Mouse (Mus musculus): Measurements from ENCODE around the gene Prkg1. TPM values are rescaled to one million over a fixed set of nuclear protein-coding genes. Genes with fewer than 3 reads are reported as not detected.
A peak's percentile ranks its signal among the peaks of the same experiment; 100 is the strongest.

The Prkg1 gene
- polyA plus RNA-seq, 1 experiment, result 23.3 TPM

GRCm38 (mm10) chr19:31678324-31678723, 86.5 kb downstream of the Prkg1 start:
- peak; percentile 20; the same call in 1 of the 2 replicates for TF ChIP-seq CTCF (IDR thresholded peaks at IDR 0.05; ENCODE audit: borderline replicate concordance, insufficient read depth, low read length)
- no peak for TF ChIP-seq POLR2A (IDR thresholded peaks at IDR 0.05; ENCODE audit: low read depth, low read length)
- H3K4me1 ChIP-seq (ENCODE audit: control insufficient read depth, insufficient read depth, low read length), result no peaks in the 10 kb centered on the region
- no peak overlapping the region for H3K27ac ChIP-seq (ENCODE audit: insufficient read depth, low read length)
- H3K4me3 ChIP-seq (ENCODE audit: insufficient read depth, low read length), result no peak overlapping the region

DNA sequence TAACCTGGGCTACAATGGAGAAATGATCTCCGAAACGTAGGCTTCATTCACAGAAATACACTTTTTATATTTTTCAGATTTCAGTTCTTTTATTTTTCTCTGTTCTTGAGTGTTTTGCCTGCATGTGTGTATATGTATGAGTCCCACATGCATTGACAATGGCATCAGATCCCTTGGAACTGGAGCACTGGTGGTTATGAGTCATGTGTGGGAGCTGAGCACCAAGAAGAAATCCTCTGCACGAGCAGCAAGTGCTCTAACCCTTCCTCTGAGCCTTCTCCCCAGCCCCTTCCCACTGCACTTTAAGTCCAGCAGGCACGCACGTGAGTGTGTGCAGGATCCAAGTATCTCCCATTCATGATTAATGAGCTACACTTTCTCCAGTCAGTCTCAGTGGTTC, 93.1 kb downstream of the Prkg1 start:
- no peak overlapping the region for H3K27ac ChIP-seq (ENCODE audit: insufficient read depth, low read length)
- H3K4me3 ChIP-seq (ENCODE audit: insufficient read depth, low read length), result no peak overlapping the region
- H3K4me1 ChIP-seq (ENCODE audit: control insufficient read depth, insufficient read depth, low read length), result 0 out of 2 replicates have a peak, but pooled peaks cover 4% of the 10 kb centered on the region
- TF ChIP-seq POLR2A (IDR thresholded peaks at IDR 0.05; ENCODE audit: low read depth, low read length) (no peak), CTCF (IDR thresholded peaks at IDR 0.05; ENCODE audit: borderline replicate concordance, insufficient read depth, low read length) (no peak)

- TF ChIP-seq POLR2A (IDR thresholded peaks at IDR 0.05; ENCODE audit: low read depth, low read length), result no peak
- TF ChIP-seq CTCF (IDR thresholded peaks at IDR 0.05; ENCODE audit: borderline replicate concordance, insufficient read depth, low read length), result no peak
- no peak overlapping the region for H3K27ac ChIP-seq (ENCODE audit: insufficient read depth, low read length)
- H3K4me3 ChIP-seq (ENCODE audit: insufficient read depth, low read length), result peak overlapping the region; percentile 63
- no peaks in the 10 kb centered on the region for H3K4me1 ChIP-seq (ENCODE audit: control insufficient read depth, insufficient read depth, low read length)
Observed at GRCm38 (mm10) chr19:31665007-31665406, 99.8 kb downstream of the Prkg1 start.

DNA sequence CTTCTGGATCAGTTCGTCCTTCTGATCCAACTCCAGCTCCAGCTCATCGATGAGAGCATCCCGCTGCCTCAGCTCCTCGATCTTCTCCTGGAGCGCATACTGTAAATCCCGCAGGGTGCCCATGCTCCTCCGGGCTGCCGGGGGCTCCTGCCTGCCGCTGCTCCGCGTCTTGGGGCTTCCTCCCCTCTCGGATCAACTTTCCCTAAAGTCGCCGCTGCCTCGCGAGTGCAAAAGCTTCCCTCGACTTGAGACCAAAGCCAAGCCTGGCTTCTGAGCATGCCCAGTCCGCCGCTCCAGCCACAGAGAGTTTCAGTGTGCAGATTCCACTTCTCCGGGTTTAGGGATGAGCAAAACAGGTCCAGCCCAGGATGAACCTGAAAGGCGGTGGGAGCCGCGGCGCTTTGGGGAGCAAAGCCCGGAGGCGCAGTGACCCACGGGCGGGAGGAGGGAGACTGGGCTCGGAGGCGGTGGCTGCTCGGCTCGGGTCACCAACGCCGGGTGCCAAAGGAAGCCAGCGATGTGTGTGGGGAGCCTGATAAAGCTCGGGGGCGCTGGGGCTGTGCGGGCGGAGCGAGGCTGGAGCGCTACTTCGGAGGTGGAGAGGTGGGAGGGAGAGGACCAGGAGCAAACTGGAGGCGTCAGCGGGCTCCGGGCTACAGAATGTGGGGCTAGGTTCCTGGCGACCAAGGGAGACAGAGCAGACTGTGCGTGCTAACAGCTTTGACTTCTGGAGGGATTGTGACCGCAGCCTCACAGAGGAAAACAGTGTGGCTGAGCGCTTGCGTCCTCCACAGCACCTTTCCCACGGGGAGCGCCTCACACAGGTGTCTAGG, 100.5 kb downstream of the Prkg1 start:
- no peak overlapping the region for H3K27ac ChIP-seq (ENCODE audit: insufficient read depth, low read length)
- H3K4me3 ChIP-seq (ENCODE audit: insufficient read depth, low read length), result peak overlapping the region; percentile 63
- no peaks in the 10 kb centered on the region for H3K4me1 ChIP-seq (ENCODE audit: control insufficient read depth, insufficient read depth, low read length)
- TF ChIP-seq CTCF (IDR thresholded peaks at IDR 0.05; ENCODE audit: borderline replicate concordance, insufficient read depth, low read length) (no peak), POLR2A (IDR thresholded peaks at IDR 0.05; ENCODE audit: low read depth, low read length) (peak; percentile 52; the same call in 1 of the 2 replicates)

- Histone ChIP-seq H3K27ac (ENCODE audit: insufficient read depth, low read length) (no peak overlapping the region), H3K4me1 (ENCODE audit: control insufficient read depth, insufficient read depth, low read length) (no peaks in the 10 kb centered on the region), H3K4me3 (ENCODE audit: insufficient read depth, low read length) (peak overlapping the region; percentile 63)
- TF ChIP-seq CTCF (IDR thresholded peaks at IDR 0.05; ENCODE audit: borderline replicate concordance, insufficient read depth, low read length) (no peak), POLR2A (IDR thresholded peaks at IDR 0.05; ENCODE audit: low read depth, low read length) (no peak)
Observed at GRCm38 (mm10) chr19:31663437-31664158, 101.2 kb downstream of the Prkg1 start.

GRCm38 (mm10) chr19:31662802-31663201, 102.0 kb downstream of the Prkg1 start:
- no peak for TF ChIP-seq CTCF (IDR thresholded peaks at IDR 0.05; ENCODE audit: borderline replicate concordance, insufficient read depth, low read length)
- no peak for TF ChIP-seq POLR2A (IDR thresholded peaks at IDR 0.05; ENCODE audit: low read depth, low read length)
- Histone ChIP-seq H3K27ac (ENCODE audit: insufficient read depth, low read length) (no peak overlapping the region), H3K4me1 (ENCODE audit: control insufficient read depth, insufficient read depth, low read length) (no peaks in the 10 kb centered on the region), H3K4me3 (ENCODE audit: insufficient read depth, low read length) (peak overlapping the region; percentile 6; the same call in 1 of the 2 replicates)

DNA sequence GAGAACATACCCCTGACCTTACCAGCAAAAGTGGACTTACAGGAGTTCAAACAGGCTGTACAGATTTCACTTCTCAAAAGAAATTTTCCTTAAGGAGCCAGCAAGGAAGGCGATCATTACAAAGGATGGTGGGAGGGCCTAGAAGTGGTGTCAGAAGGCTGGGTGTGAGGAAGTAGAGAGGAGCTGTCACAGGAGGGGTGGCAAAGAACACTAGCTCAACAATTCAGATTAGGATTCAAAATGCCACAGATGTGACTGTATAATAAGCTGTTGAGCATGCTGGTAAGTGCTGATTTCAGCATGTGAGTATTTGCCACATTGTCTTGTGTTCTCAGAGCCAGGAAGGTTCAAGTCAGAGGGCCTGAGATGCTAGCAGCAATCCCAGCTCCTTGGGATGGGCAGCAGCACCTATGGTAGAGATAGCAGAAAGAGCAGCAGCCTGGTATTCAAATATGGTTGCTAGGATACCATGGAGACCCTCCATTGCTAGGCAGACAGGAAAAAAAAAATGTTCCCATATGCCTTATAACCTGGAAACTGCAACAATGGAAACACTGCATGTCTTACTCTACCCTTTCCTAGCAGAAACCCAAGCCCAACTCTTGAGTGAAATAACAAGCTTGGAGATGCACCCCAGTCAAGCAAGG, 106.0 kb downstream of the Prkg1 start:
- TF ChIP-seq POLR2A (IDR thresholded peaks at IDR 0.05; ENCODE audit: low read depth, low read length) (no peak), CTCF (IDR thresholded peaks at IDR 0.05; ENCODE audit: borderline replicate concordance, insufficient read depth, low read length) (no peak)
- H3K27ac ChIP-seq (ENCODE audit: insufficient read depth, low read length), result no peak overlapping the region
- no peak overlapping the region for H3K4me3 ChIP-seq (ENCODE audit: insufficient read depth, low read length)
- H3K4me1 ChIP-seq (ENCODE audit: control insufficient read depth, insufficient read depth, low read length), result no peaks in the 10 kb centered on the region

GRCm38 (mm10) chr19:31656256-31656655, 108.6 kb downstream of the Prkg1 start:
- peak overlapping the region; percentile 43; the same call in 1 of the 2 replicates for H3K27ac ChIP-seq (ENCODE audit: insufficient read depth, low read length)
- TF ChIP-seq CTCF (IDR thresholded peaks at IDR 0.05; ENCODE audit: borderline replicate concordance, insufficient read depth, low read length) (no peak), POLR2A (IDR thresholded peaks at IDR 0.05; ENCODE audit: low read depth, low read length) (no peak)
- H3K4me3 ChIP-seq (ENCODE audit: insufficient read depth, low read length), result no peak overlapping the region
- H3K4me1 ChIP-seq (ENCODE audit: control insufficient read depth, insufficient read depth, low read length), result no peaks in the 10 kb centered on the region

DNA sequence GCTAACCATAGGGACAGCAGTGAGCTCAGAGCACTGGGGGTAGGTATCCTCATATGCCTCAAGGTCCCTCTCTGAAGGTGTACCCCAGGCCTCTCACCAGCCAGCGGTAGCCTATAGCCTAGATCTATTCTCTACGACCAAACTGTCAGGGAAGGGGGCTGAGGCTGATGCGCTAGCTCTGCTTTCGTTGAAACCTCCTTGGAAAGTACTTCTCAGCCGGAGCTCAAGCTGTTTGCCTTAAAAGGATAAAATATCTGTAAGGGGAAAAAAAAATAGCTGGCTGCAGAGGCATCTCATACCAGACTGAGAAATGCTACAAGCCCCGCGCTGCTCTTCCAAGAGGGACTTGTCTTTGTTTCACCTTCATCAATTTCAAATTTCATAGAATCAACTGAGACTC, 109.0 kb downstream of the Prkg1 start:
- H3K4me1 ChIP-seq (ENCODE audit: control insufficient read depth, insufficient read depth, low read length), result no peaks in the 10 kb centered on the region
- H3K27ac ChIP-seq (ENCODE audit: insufficient read depth, low read length), result peak overlapping the region; percentile 43; the same call in 1 of the 2 replicates
- TF ChIP-seq CTCF (IDR thresholded peaks at IDR 0.05; ENCODE audit: borderline replicate concordance, insufficient read depth, low read length) (no peak), POLR2A (IDR thresholded peaks at IDR 0.05; ENCODE audit: low read depth, low read length) (no peak)
- H3K4me3 ChIP-seq (ENCODE audit: insufficient read depth, low read length), result no peak overlapping the region
